Mouse (Mus musculus): ENCODE measurements at regions not wholly inside any gene's neighbourhood (a gene's known extent, or its start where the extent isn't known, plus 50 kb on each side); places are given as distances from the start of the nearest gene placed in this dataset.
A peak's percentile ranks its signal among the peaks of the same experiment; 100 is the strongest.
"Not testable (repeated sequence)": the region's sequence is repeated elsewhere in the genome, so short reads cannot be mapped to it uniquely, and the experiment has no call there.

DNA sequence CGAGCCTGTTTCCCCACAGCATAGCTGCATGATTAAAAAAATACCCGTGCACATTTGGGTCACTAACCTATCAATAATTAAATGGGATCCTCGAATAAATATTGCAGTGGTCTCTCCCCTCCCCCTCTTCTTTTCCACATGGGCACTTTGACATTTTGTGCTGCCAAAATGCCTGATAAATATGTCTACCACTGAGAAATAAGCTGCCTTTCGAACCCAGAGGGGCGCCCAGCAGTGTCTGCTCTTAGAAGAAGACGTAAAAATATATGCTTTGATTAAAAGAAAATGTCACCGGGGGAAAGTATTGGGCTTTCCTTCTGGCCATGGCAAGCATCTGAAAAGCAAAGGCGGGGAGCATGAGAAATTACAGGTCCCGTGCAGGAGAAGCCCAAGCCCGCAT lies 152.6 kb upstream of the Frmd4a start:
- H3K36me3 ChIP-seq (ENCODE audit: control insufficient read depth, insufficient read depth, low read length) = no peaks in the 10 kb centered on the region
- 82% methylated on average over 10 of the region's 10 CpGs for WGBS
- H3K4me2 ChIP-seq (ENCODE audit: low read length) = no peak overlapping the region
- ATAC-seq (replicated peaks; ENCODE audit: low FRiP score, low TSS enrichment, low read depth) (no peak), DNase-seq (ENCODE audit: low spot score) (no peak)
- no peak overlapping the region for H3K9ac ChIP-seq (ENCODE audit: low read length)
- H3K4me3 ChIP-seq (ENCODE audit: low read depth, low read length) = no peak overlapping the region
- H3K27ac ChIP-seq (ENCODE audit: low read depth) = no peak overlapping the region
- H3K27me3 ChIP-seq (replicated peaks; ENCODE audit: control insufficient read depth, insufficient read depth, low read length) = no peaks in the 10 kb centered on the region
- H3K4me1 ChIP-seq (replicated peaks; ENCODE audit: control insufficient read depth, insufficient read depth, low read length) = no peaks in the 10 kb centered on the region
- no peaks in the 10 kb centered on the region for H3K9me3 ChIP-seq (ENCODE audit: control insufficient read depth, low read length)

DNA sequence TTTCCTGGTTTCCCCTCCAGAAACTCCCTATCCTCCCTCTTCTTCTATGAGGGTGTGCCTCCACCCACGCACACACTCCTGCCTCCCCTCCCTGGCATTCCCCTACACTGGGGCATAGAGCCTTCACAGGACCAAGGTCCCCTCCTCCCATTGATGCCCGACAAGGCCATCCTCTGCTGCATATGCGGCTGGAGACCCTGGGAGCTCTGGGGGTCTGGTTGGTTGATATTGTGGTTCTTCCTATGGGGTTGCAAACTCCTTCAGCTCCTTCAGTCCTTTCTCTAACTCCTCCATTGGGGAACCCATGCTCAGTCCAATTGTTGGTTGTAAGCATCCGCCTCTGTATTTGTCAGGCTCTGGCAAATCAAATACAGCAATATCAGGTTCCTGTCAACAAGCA lies 150.8 kb upstream of the Frmd4a start:
- WGBS = 81% methylated on average over 4 of the region's 4 CpGs
- H3K9ac ChIP-seq (ENCODE audit: low read length); H3K36me3 ChIP-seq (ENCODE audit: control insufficient read depth, insufficient read depth, low read length); H3K27ac ChIP-seq (ENCODE audit: low read depth); DNase-seq (ENCODE audit: low spot score); H3K4me2 ChIP-seq (ENCODE audit: low read length); H3K27me3 ChIP-seq (replicated peaks; ENCODE audit: control insufficient read depth, insufficient read depth, low read length); H3K4me3 ChIP-seq (ENCODE audit: low read depth, low read length); H3K9me3 ChIP-seq (ENCODE audit: control insufficient read depth, low read length); H3K4me1 ChIP-seq (replicated peaks; ENCODE audit: control insufficient read depth, insufficient read depth, low read length); ATAC-seq (replicated peaks; ENCODE audit: low FRiP score, low TSS enrichment, low read depth): not testable (repeated sequence)

DNA sequence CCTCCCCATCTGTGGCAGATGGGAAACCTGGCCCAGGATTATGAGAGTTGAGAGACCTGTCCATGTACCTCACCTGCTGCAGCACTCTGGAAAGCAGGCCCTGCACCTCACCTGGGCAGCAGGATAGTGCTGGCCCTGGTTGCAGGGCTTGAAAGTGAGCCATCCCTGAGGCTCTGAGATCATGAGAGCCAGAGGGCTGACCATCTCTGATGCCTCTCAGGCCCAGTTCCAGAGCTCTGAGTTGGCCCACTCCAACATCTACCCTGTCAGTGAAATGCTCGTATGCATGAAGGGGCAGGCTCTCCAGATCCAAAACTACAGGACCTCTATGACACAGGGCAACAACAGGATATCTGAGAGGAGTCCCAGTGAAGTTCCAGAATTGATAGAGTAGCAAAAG lies 147.8 kb upstream of the Frmd4a start:
- no peaks in the 10 kb centered on the region for H3K4me1 ChIP-seq (replicated peaks; ENCODE audit: control insufficient read depth, insufficient read depth, low read length)
- H3K27me3 ChIP-seq (replicated peaks; ENCODE audit: control insufficient read depth, insufficient read depth, low read length) = no peaks in the 10 kb centered on the region
- ATAC-seq (replicated peaks; ENCODE audit: low FRiP score, low TSS enrichment, low read depth) (no peak), DNase-seq (ENCODE audit: low spot score) (no peak)
- WGBS = 80% methylated on average over 1 of the region's 1 CpGs
- H3K36me3 ChIP-seq (ENCODE audit: control insufficient read depth, insufficient read depth, low read length) = no peaks in the 10 kb centered on the region
- H3K9me3 ChIP-seq (ENCODE audit: control insufficient read depth, low read length) = no peaks in the 10 kb centered on the region
- no peak overlapping the region for H3K4me3 ChIP-seq (ENCODE audit: low read depth, low read length)
- no peak overlapping the region for H3K27ac ChIP-seq (ENCODE audit: low read depth)
- no peak overlapping the region for H3K4me2 ChIP-seq (ENCODE audit: low read length)
- H3K9ac ChIP-seq (ENCODE audit: low read length) = no peak overlapping the region

DNA sequence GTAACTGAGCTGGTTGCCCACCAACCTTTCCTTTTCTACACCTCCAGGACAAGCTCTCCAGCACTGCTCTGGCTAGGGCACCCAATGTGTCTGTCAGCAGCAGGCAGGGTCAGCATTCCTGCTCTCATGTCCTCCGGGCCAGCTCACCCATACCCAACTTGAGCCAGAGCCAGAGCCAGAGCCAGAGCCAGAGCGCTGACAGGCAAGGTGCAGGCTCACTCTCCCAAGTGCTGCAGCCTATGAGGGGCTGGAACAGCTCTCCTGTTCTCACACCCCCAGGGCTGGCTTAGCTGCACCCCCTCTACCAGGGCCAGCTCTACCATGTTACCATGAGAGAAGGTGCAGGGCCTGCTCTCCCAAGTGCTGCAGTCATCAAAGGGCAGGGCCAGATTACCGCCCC lies 145.8 kb upstream of the Frmd4a start:
- H3K27me3 ChIP-seq (replicated peaks; ENCODE audit: control insufficient read depth, insufficient read depth, low read length) = no peaks in the 10 kb centered on the region
- H3K9ac ChIP-seq (ENCODE audit: low read length) = no peak overlapping the region
- H3K27ac ChIP-seq (ENCODE audit: low read depth) = no peak overlapping the region
- no peaks in the 10 kb centered on the region for H3K36me3 ChIP-seq (ENCODE audit: control insufficient read depth, insufficient read depth, low read length)
- H3K4me1 ChIP-seq (replicated peaks; ENCODE audit: control insufficient read depth, insufficient read depth, low read length) = no peaks in the 10 kb centered on the region
- H3K9me3 ChIP-seq (ENCODE audit: control insufficient read depth, low read length) = no peaks in the 10 kb centered on the region
- ATAC-seq (replicated peaks; ENCODE audit: low FRiP score, low TSS enrichment, low read depth) (no peak), DNase-seq (ENCODE audit: low spot score) (no peak)
- H3K4me2 ChIP-seq (ENCODE audit: low read length) = no peak overlapping the region
- H3K4me3 ChIP-seq (ENCODE audit: low read depth, low read length) = no peak overlapping the region
- 93% methylated on average over 3 of the region's 3 CpGs for WGBS

DNA sequence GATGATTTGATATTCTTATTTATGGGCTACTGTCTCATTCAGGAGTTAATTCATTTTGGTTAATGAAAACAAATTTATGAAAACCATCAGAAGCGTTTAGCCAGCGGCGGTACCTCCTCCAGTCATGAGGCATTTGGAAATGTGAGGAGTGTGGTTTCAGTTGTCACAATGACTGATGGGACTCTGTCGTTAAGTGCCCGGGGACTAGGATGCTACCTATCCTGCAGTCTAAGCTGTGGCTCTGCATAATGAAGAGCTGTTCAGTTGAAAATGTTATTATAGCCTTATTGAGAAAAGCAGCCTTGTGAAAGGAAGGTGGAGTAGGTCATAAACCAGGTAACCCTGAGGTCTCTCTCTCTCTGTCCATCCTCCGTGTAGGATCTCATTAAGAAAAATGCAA lies 130.5 kb upstream of the Frmd4a start:
- Histone ChIP-seq H3K4me3 (ENCODE audit: low read depth, low read length) (no peak overlapping the region), H3K4me2 (ENCODE audit: low read length) (no peak overlapping the region), H3K36me3 (ENCODE audit: control insufficient read depth, insufficient read depth, low read length) (no peaks in the 10 kb centered on the region), H3K9ac (ENCODE audit: low read length) (no peak overlapping the region), H3K27me3 (replicated peaks; ENCODE audit: control insufficient read depth, insufficient read depth, low read length) (no peaks in the 10 kb centered on the region), H3K27ac (ENCODE audit: low read depth) (no peak overlapping the region), H3K4me1 (replicated peaks; ENCODE audit: control insufficient read depth, insufficient read depth, low read length) (no peaks in the 10 kb centered on the region), H3K9me3 (ENCODE audit: control insufficient read depth, low read length) (no peaks in the 10 kb centered on the region)
- DNase-seq (ENCODE audit: low spot score) (no peak), ATAC-seq (replicated peaks; ENCODE audit: low FRiP score, low TSS enrichment, low read depth) (no peak)
- 46% methylated on average over 6 of the region's 6 CpGs for WGBS

DNA sequence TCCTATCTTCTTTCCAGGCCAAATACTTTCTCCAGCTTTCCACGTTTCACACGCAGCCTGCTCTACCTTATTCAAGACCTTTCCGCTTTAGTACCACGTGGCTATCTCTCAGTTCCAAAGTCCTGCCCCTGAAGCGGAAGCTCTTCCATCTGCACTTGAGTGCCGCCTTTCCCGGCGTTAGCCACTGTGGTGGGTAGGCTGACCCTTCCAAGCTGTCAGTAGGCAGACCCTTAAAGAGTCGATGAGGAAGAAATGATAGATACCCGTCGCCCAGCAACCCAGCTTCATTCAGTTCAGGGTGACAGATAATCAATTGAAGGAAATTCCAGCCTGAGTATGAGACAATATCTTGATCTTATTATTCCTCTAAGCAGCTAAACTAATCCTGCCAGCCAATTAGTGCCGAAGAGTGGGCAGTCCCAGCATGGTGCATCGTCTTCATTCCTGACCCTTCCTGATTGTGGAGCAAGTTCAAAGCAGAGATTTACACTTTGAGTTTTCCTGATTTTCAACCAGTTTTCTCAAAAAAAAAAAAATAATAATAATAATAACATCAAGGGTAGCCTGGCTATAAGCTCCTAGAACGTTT lies 129.6 kb upstream of the Frmd4a start:
- H3K9ac ChIP-seq (ENCODE audit: low read length) = no peak overlapping the region
- H3K27me3 ChIP-seq (replicated peaks; ENCODE audit: control insufficient read depth, insufficient read depth, low read length) = no peaks in the 10 kb centered on the region
- no peaks in the 10 kb centered on the region for H3K36me3 ChIP-seq (ENCODE audit: control insufficient read depth, insufficient read depth, low read length)
- no peaks in the 10 kb centered on the region for H3K4me1 ChIP-seq (replicated peaks; ENCODE audit: control insufficient read depth, insufficient read depth, low read length)
- ATAC-seq (replicated peaks; ENCODE audit: low FRiP score, low TSS enrichment, low read depth) = 0 out of 2 replicates have a peak, but pooled peaks have one; percentile 64
- H3K9me3 ChIP-seq (ENCODE audit: control insufficient read depth, low read length) = no peaks in the 10 kb centered on the region
- H3K4me2 ChIP-seq (ENCODE audit: low read length) = no peak overlapping the region
- 70% methylated on average over 14 of the region's 14 CpGs for whole genome bisulfite sequencing
- DNase-seq (ENCODE audit: low spot score) = no peak
- no peak overlapping the region for H3K4me3 ChIP-seq (ENCODE audit: low read depth, low read length)
- no peak overlapping the region for H3K27ac ChIP-seq (ENCODE audit: low read depth)

DNA sequence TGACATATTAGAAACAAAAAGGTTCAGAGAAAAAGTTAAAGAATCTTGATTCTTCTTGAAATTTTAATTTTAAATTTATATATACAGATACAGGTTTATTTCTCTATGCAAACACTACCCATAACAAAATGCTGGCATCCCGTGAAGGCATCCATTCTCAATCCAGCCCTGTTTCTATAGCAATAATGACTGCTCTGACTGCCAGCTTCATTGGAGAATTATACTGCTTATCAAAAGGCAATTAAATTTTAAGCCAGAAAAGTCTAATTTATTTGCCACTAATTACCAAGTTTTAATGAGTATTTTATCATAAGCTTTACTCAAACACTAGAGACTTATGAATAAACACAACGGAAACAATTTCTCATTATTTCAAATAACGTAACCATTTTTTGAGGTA lies 128.1 kb upstream of the Frmd4a start:
- Histone ChIP-seq H3K9me3 (ENCODE audit: control insufficient read depth, low read length) (no peaks in the 10 kb centered on the region), H3K27ac (ENCODE audit: low read depth) (no peak overlapping the region), H3K4me2 (ENCODE audit: low read length) (no peak overlapping the region), H3K9ac (ENCODE audit: low read length) (no peak overlapping the region), H3K4me3 (ENCODE audit: low read depth, low read length) (no peak overlapping the region), H3K36me3 (ENCODE audit: control insufficient read depth, insufficient read depth, low read length) (no peaks in the 10 kb centered on the region), H3K27me3 (replicated peaks; ENCODE audit: control insufficient read depth, insufficient read depth, low read length) (no peaks in the 10 kb centered on the region), H3K4me1 (replicated peaks; ENCODE audit: control insufficient read depth, insufficient read depth, low read length) (no peaks in the 10 kb centered on the region)
- WGBS = 92% methylated on average over 3 of the region's 3 CpGs
- ATAC-seq (replicated peaks; ENCODE audit: low FRiP score, low TSS enrichment, low read depth) (no peak), DNase-seq (ENCODE audit: low spot score) (no peak)

DNA sequence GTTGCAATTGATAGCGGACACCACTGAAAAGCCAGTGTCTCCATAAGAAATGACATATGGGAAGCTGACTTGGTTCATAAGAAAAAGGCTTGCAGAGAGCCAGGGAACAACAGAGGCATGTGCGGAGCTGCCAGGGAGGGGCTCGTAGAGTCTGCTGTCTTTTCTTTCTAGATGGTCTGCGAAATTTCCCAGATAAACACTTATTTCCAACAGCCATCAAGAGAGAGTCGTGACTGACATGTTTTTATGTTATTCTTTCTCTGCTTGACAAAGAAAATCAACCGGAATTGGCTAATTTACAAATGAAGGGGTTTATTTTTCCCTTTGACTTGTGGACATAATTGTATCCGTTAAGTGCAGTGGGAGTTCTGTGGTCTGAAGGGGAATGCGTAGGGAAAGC lies 127.1 kb upstream of the Frmd4a start:
- Histone ChIP-seq H3K4me3 (ENCODE audit: low read depth, low read length) (no peak overlapping the region), H3K9ac (ENCODE audit: low read length) (no peak overlapping the region), H3K27me3 (replicated peaks; ENCODE audit: control insufficient read depth, insufficient read depth, low read length) (no peaks in the 10 kb centered on the region), H3K4me2 (ENCODE audit: low read length) (no peak overlapping the region), H3K27ac (ENCODE audit: low read depth) (no peak overlapping the region), H3K36me3 (ENCODE audit: control insufficient read depth, insufficient read depth, low read length) (no peaks in the 10 kb centered on the region), H3K9me3 (ENCODE audit: control insufficient read depth, low read length) (no peaks in the 10 kb centered on the region), H3K4me1 (replicated peaks; ENCODE audit: control insufficient read depth, insufficient read depth, low read length) (no peaks in the 10 kb centered on the region)
- DNase-seq (ENCODE audit: low spot score) (no peak), ATAC-seq (replicated peaks; ENCODE audit: low FRiP score, low TSS enrichment, low read depth) (no peak)
- 64% methylated on average over 8 of the region's 8 CpGs for WGBS

DNA sequence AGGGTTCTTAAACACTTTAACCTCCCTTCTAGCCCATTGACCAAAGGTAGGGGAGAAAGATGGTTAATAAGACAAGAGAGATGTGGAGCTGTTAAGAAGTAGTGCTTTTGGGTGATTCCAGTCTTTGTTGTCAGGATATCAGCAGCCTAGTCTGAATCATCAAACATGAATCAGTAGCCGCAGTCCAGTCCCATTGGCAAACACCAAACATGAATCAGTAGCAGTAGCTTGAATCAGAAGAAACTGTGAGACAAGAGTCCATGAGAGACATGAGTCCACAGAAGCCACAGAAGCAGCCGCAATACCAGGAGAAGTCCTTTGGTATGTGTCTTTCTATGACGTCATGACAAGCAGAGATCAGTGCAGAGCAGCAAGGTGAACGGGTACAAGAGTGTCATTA lies 110.5 kb upstream of the Frmd4a start:
- Histone ChIP-seq H3K9me3 (ENCODE audit: control insufficient read depth, low read length) (no peaks in the 10 kb centered on the region), H3K4me3 (ENCODE audit: low read depth, low read length) (no peak overlapping the region), H3K36me3 (ENCODE audit: control insufficient read depth, insufficient read depth, low read length) (no peaks in the 10 kb centered on the region), H3K27ac (ENCODE audit: low read depth) (no peak overlapping the region), H3K27me3 (replicated peaks; ENCODE audit: control insufficient read depth, insufficient read depth, low read length) (no peaks in the 10 kb centered on the region), H3K4me2 (ENCODE audit: low read length) (no peak overlapping the region), H3K9ac (ENCODE audit: low read length) (no peak overlapping the region), H3K4me1 (replicated peaks; ENCODE audit: control insufficient read depth, insufficient read depth, low read length) (no peaks in the 10 kb centered on the region)
- WGBS = 93% methylated on average over 4 of the region's 4 CpGs
- ATAC-seq (replicated peaks; ENCODE audit: low FRiP score, low TSS enrichment, low read depth) (no peak), DNase-seq (ENCODE audit: low spot score) (no peak)

All from intestine, embryonic 14.5 days (tissue).